Mouse (Mus musculus): ENCODE results near the gene Gap43. TPM values are rescaled to one million over a fixed set of nuclear protein-coding genes. Genes with fewer than 3 reads are reported as not detected.

The Gap43 gene
- polyA plus RNA-seq, 2 experiments: 48.0 to 57.0 TPM

GRCm38 (mm10) chr16:42338342-42338741 is 2.1 kb downstream of the Gap43 start:
- Histone ChIP-seq H3K4me3 (replicated peaks; ENCODE audit: low read length) (no peak overlapping the region), H3K27me3 (ENCODE audit: control insufficient read depth, insufficient read depth, low read length) (no peaks in the 10 kb centered on the region), H3K9me3 (ENCODE audit: control insufficient read depth, low read length) (no peaks in the 10 kb centered on the region), H3K36me3 (ENCODE audit: control insufficient read depth, insufficient read depth, low read length) (no peaks in the 10 kb centered on the region), H3K9ac (ENCODE audit: low read depth, low read length, severe bottlenecking) (no peak overlapping the region), H3K27ac (replicated peaks; ENCODE audit: low read depth, low read length) (no peak overlapping the region), H3K4me2 (replicated peaks; ENCODE audit: low read depth, low read length, severe bottlenecking) (peak overlapping the region; percentile 66), H3K4me1 (ENCODE audit: control insufficient read depth, insufficient read depth, low read length) (peaks cover 13% of the 10 kb centered on the region)
- TF ChIP-seq POLR2A (IDR thresholded peaks at IDR 0.05; ENCODE audit: borderline replicate concordance, extremely low read depth, insufficient read depth, insufficient read length): no peak
- DNase-seq (ENCODE audit: low spot score): no peak
- WGBS: 14% methylated on average over 4 of the region's 4 CpGs
- no peak for ATAC-seq (ENCODE audit: low FRiP score, low read depth)

GRCm38 (mm10) chr16:42337663-42338062 is 2.8 kb downstream of the Gap43 start:
- Histone ChIP-seq H3K4me3 (replicated peaks; ENCODE audit: low read length) (no peak overlapping the region), H3K4me1 (ENCODE audit: control insufficient read depth, insufficient read depth, low read length) (peaks cover 13% of the 10 kb centered on the region), H3K27ac (replicated peaks; ENCODE audit: low read depth, low read length) (no peak overlapping the region), H3K9me3 (ENCODE audit: control insufficient read depth, low read length) (no peaks in the 10 kb centered on the region), H3K9ac (ENCODE audit: low read depth, low read length, severe bottlenecking) (no peak overlapping the region), H3K4me2 (replicated peaks; ENCODE audit: low read depth, low read length, severe bottlenecking) (peak overlapping the region; percentile 66; the same call in 1 of the 2 replicates), H3K36me3 (ENCODE audit: control insufficient read depth, insufficient read depth, low read length) (no peaks in the 10 kb centered on the region), H3K27me3 (ENCODE audit: control insufficient read depth, insufficient read depth, low read length) (no peaks in the 10 kb centered on the region)
- no peak for TF ChIP-seq POLR2A (IDR thresholded peaks at IDR 0.05; ENCODE audit: borderline replicate concordance, extremely low read depth, insufficient read depth, insufficient read length)
- DNase-seq (ENCODE audit: low spot score): no peak
- WGBS: 5% methylated on average over 2 of the region's 2 CpGs
- ATAC-seq (ENCODE audit: low FRiP score, low read depth): no peak

- TF ChIP-seq POLR2A (IDR thresholded peaks at IDR 0.05; ENCODE audit: borderline replicate concordance, extremely low read depth, insufficient read depth, insufficient read length): no peak
- Histone ChIP-seq H3K4me1 (ENCODE audit: control insufficient read depth, insufficient read depth, low read length) (peaks cover 13% of the 10 kb centered on the region), H3K9ac (ENCODE audit: low read depth, low read length, severe bottlenecking) (no peak overlapping the region), H3K36me3 (ENCODE audit: control insufficient read depth, insufficient read depth, low read length) (no peaks in the 10 kb centered on the region), H3K4me2 (replicated peaks; ENCODE audit: low read depth, low read length, severe bottlenecking) (no peak overlapping the region), H3K9me3 (ENCODE audit: control insufficient read depth, low read length) (no peaks in the 10 kb centered on the region), H3K27ac (replicated peaks; ENCODE audit: low read depth, low read length) (no peak overlapping the region), H3K27me3 (ENCODE audit: control insufficient read depth, insufficient read depth, low read length) (no peaks in the 10 kb centered on the region), H3K4me3 (replicated peaks; ENCODE audit: low read length) (no peak overlapping the region)
- WGBS: 28% methylated on average over 2 of the region's 2 CpGs
- DNase-seq (ENCODE audit: low spot score) (no peak), ATAC-seq (ENCODE audit: low FRiP score, low read depth) (no peak)
These were observed 3.8 kb downstream of the Gap43 start for GRCm38 (mm10) chr16:42336610-42337009.

- TF ChIP-seq POLR2A (IDR thresholded peaks at IDR 0.05; ENCODE audit: borderline replicate concordance, extremely low read depth, insufficient read depth, insufficient read length): no peak
- Histone ChIP-seq H3K36me3 (ENCODE audit: control insufficient read depth, insufficient read depth, low read length) (no peaks in the 10 kb centered on the region), H3K4me1 (ENCODE audit: control insufficient read depth, insufficient read depth, low read length) (0 out of 2 replicates have a peak, but pooled peaks cover 5% of the 10 kb centered on the region), H3K27ac (replicated peaks; ENCODE audit: low read depth, low read length) (no peak overlapping the region), H3K4me3 (replicated peaks; ENCODE audit: low read length) (no peak overlapping the region), H3K9me3 (ENCODE audit: control insufficient read depth, low read length) (no peaks in the 10 kb centered on the region), H3K4me2 (replicated peaks; ENCODE audit: low read depth, low read length, severe bottlenecking) (no peak overlapping the region), H3K27me3 (ENCODE audit: control insufficient read depth, insufficient read depth, low read length) (no peaks in the 10 kb centered on the region), H3K9ac (ENCODE audit: low read depth, low read length, severe bottlenecking) (no peak overlapping the region)
- WGBS: 15% methylated on average over 4 of the region's 4 CpGs
- DNase-seq (ENCODE audit: low spot score) (no peak), ATAC-seq (ENCODE audit: low FRiP score, low read depth) (no peak)
These were observed 8.1 kb downstream of the Gap43 start for GRCm38 (mm10) chr16:42332321-42332720.

GRCm38 (mm10) chr16:42326191-42326590 is 14.3 kb downstream of the Gap43 start:
- no peak for ATAC-seq (ENCODE audit: low FRiP score, low read depth)
- H3K4me1 ChIP-seq (ENCODE audit: control insufficient read depth, insufficient read depth, low read length): no peaks in the 10 kb centered on the region
- TF ChIP-seq POLR2A (IDR thresholded peaks at IDR 0.05; ENCODE audit: borderline replicate concordance, extremely low read depth, insufficient read depth, insufficient read length): no peak
- H3K36me3 ChIP-seq (ENCODE audit: control insufficient read depth, insufficient read depth, low read length): no peaks in the 10 kb centered on the region
- no peak overlapping the region for H3K4me2 ChIP-seq (replicated peaks; ENCODE audit: low read depth, low read length, severe bottlenecking)
- H3K9ac ChIP-seq (ENCODE audit: low read depth, low read length, severe bottlenecking): no peak overlapping the region
- H3K4me3 ChIP-seq (replicated peaks; ENCODE audit: low read length): no peak overlapping the region
- no peak overlapping the region for H3K27ac ChIP-seq (replicated peaks; ENCODE audit: low read depth, low read length)
- DNase-seq (ENCODE audit: low spot score): no peak
- no peaks in the 10 kb centered on the region for H3K27me3 ChIP-seq (ENCODE audit: control insufficient read depth, insufficient read depth, low read length)
- no peaks in the 10 kb centered on the region for H3K9me3 ChIP-seq (ENCODE audit: control insufficient read depth, low read length)
- 82% methylated on average over 2 of the region's 2 CpGs for WGBS

- Histone ChIP-seq H3K9ac (ENCODE audit: low read depth, low read length, severe bottlenecking) (no peak overlapping the region), H3K9me3 (ENCODE audit: control insufficient read depth, low read length) (no peaks in the 10 kb centered on the region), H3K4me3 (replicated peaks; ENCODE audit: low read length) (no peak overlapping the region), H3K27me3 (ENCODE audit: control insufficient read depth, insufficient read depth, low read length) (no peaks in the 10 kb centered on the region), H3K4me2 (replicated peaks; ENCODE audit: low read depth, low read length, severe bottlenecking) (no peak overlapping the region), H3K27ac (replicated peaks; ENCODE audit: low read depth, low read length) (no peak overlapping the region), H3K36me3 (ENCODE audit: control insufficient read depth, insufficient read depth, low read length) (no peaks in the 10 kb centered on the region), H3K4me1 (ENCODE audit: control insufficient read depth, insufficient read depth, low read length) (no peaks in the 10 kb centered on the region)
- TF ChIP-seq POLR2A (IDR thresholded peaks at IDR 0.05; ENCODE audit: borderline replicate concordance, extremely low read depth, insufficient read depth, insufficient read length): no peak
- no peak for ATAC-seq (ENCODE audit: low FRiP score, low read depth)
- DNase-seq (ENCODE audit: low spot score): no peak
These were observed 14.9 kb downstream of the Gap43 start for GRCm38 (mm10) chr16:42325536-42325935.

Data from limb, embryonic 14.5 days (tissue).